33 mouse cellular contexts compared by ENCODE assay signal in genomic region chr8:54042601-54043000, GRCm38 (mm10). TPM values are rescaled to one million over a fixed set of nuclear protein-coding genes. Genes with fewer than 3 reads are reported as not detected.
DNase-seq lines count a peak whose midpoint lies in the region; ATAC-seq lines count a peak whose summit lies in the region.
"Had no signal": no experiment of that assay in that cellular context is flagged by ENCODE, and none has a peak within 500 bp of the region (broad histone marks: within the 10 kb centered on the region; RNA-seq: fewer than 3 reads in every experiment).

No protein-coding gene starts in this region.

- no peaks in the 10 kb centered on the region for H3K27me3 ChIP-seq in midbrain, embryonic 11.5 days (ENCODE audit: control insufficient read depth, insufficient read depth, low read length)
- H3K27me3 ChIP-seq in midbrain, embryonic 13.5 days: no peaks in the 10 kb centered on the region
- no peaks in the 10 kb centered on the region for H3K27me3 ChIP-seq in hindbrain, embryonic 14.5 days (ENCODE audit: control insufficient read depth, insufficient read depth, low read length)
- H3K27me3 ChIP-seq: CH12.LX; embryonic facial prominence, embryonic 12.5 days; intestine, embryonic 15.5 days; liver, embryonic 15.5 days; lung, embryonic 15.5 days; neural tube, embryonic 13.5 days had no signal

- no peaks in the 10 kb centered on the region for H3K9me3 ChIP-seq in midbrain, embryonic 11.5 days (ENCODE audit: control insufficient read depth, low read length)
- H3K9me3 ChIP-seq in midbrain, embryonic 13.5 days: no peaks in the 10 kb centered on the region
- H3K9me3 ChIP-seq in hindbrain, embryonic 14.5 days (ENCODE audit: control insufficient read depth, low read length): no peaks in the 10 kb centered on the region
- H3K9me3 ChIP-seq: embryonic facial prominence, embryonic 12.5 days; forebrain, embryonic 10.5 days; hindbrain, embryonic 10.5 days; intestine, embryonic 15.5 days; liver, embryonic 15.5 days; lung, embryonic 15.5 days; neural tube, embryonic 13.5 days had no signal

- H3K36me3 ChIP-seq in midbrain, embryonic 11.5 days (ENCODE audit: control insufficient read depth, insufficient read depth, low read length): no peaks in the 10 kb centered on the region
- no peaks in the 10 kb centered on the region for H3K36me3 ChIP-seq in midbrain, embryonic 13.5 days
- H3K36me3 ChIP-seq in hindbrain, embryonic 14.5 days (replicated peaks; ENCODE audit: control insufficient read depth, insufficient read depth): no peaks in the 10 kb centered on the region
- H3K36me3 ChIP-seq: embryonic facial prominence, embryonic 12.5 days; forebrain, embryonic 10.5 days; hindbrain, embryonic 10.5 days; intestine, embryonic 15.5 days; liver, embryonic 15.5 days; lung, embryonic 15.5 days; neural tube, embryonic 13.5 days had no signal

- DNase-seq in embryo, embryonic 10 days (ENCODE audit: low spot score): peak; percentile 63
- no peak for DNase-seq in embryo, embryonic 10.5 days (ENCODE audit: low spot score)
- DNase-seq in midbrain, embryonic 11.5 days (ENCODE audit: low spot score, missing footprints): peak; percentile 80
- DNase-seq in forelimb bud, embryonic 11.5 days (ENCODE audit: low read depth, low spot score): peak; percentile 62
- no peak for DNase-seq in spleen, adult 18-20 months
- DNase-seq in hindbrain, embryonic 14.5 days (ENCODE audit: low spot score): no peak
- DNase-seq in gastrocnemius, postnatal 25 days: no peak
- DNase-seq: adrenal gland, adult 8-10 months; cerebellum, adult 11 months; cerebellum, adult 9-10 months; cerebellum, postnatal 36 days; forebrain, postnatal 0 days; gastrocnemius, postnatal 10 days; heart, postnatal 14 days; kidney, adult 2 months; kidney, postnatal 36 days; liver; lung, postnatal 36 days; retina, postnatal 1 day; right cerebral cortex, postnatal 14 days; thymus, postnatal 14 days had no signal

- WGBS in midbrain, embryonic 11.5 days: 51% methylated on average over 1 of the region's 1 CpGs
- 56% methylated on average over 1 of the region's 1 CpGs for WGBS in midbrain, embryonic 13.5 days
- WGBS in hindbrain, embryonic 14.5 days: 36% methylated on average over 1 of the region's 1 CpGs

- no peak overlapping the region for H3K27ac ChIP-seq in midbrain, embryonic 11.5 days (ENCODE audit: low read depth, low read length)
- H3K27ac ChIP-seq in midbrain, embryonic 13.5 days: no peak overlapping the region
- H3K27ac ChIP-seq in hindbrain, embryonic 14.5 days: no peak overlapping the region
- H3K27ac ChIP-seq: embryonic facial prominence, embryonic 12.5 days; forebrain, embryonic 10.5 days; hindbrain, embryonic 10.5 days; intestine, embryonic 15.5 days; layer of hippocampus, adult 2 months; liver, embryonic 15.5 days; lung, embryonic 15.5 days; neural tube, embryonic 13.5 days had no signal

- no peaks in the 10 kb centered on the region for H3K4me1 ChIP-seq in midbrain, embryonic 11.5 days (ENCODE audit: control insufficient read depth, insufficient read depth, low read length)
- H3K4me1 ChIP-seq in midbrain, embryonic 13.5 days (replicated peaks): no peaks in the 10 kb centered on the region
- no peaks in the 10 kb centered on the region for H3K4me1 ChIP-seq in hindbrain, embryonic 14.5 days (replicated peaks; ENCODE audit: control insufficient read depth, insufficient read depth, low read length)
- H3K4me1 ChIP-seq: embryonic facial prominence, embryonic 12.5 days; hindbrain, embryonic 10.5 days; intestine, embryonic 15.5 days; liver, embryonic 15.5 days; lung, embryonic 15.5 days had no signal

- no peak for ATAC-seq in midbrain, embryonic 11.5 days (ENCODE audit: low FRiP score)
- ATAC-seq in midbrain, embryonic 13.5 days: no peak
- ATAC-seq in hindbrain, embryonic 14.5 days (ENCODE audit: low FRiP score): no peak
- ATAC-seq: forebrain, postnatal 0 days; hindbrain, embryonic 16.5 days; intestine, embryonic 15.5 days had no signal

- no peak overlapping the region for H3K4me2 ChIP-seq in midbrain, embryonic 11.5 days
- H3K4me2 ChIP-seq in midbrain, embryonic 13.5 days (replicated peaks): no peak overlapping the region
- H3K4me2 ChIP-seq in hindbrain, embryonic 14.5 days (replicated peaks): no peak overlapping the region
- H3K4me2 ChIP-seq: embryonic facial prominence, embryonic 12.5 days; intestine, embryonic 15.5 days; liver, embryonic 15.5 days; lung, embryonic 15.5 days; neural tube, embryonic 13.5 days had no signal

- no peak overlapping the region for H3K4me3 ChIP-seq in midbrain, embryonic 11.5 days (ENCODE audit: low read depth, low read length)
- no peak overlapping the region for H3K4me3 ChIP-seq in midbrain, embryonic 13.5 days (replicated peaks)
- H3K4me3 ChIP-seq in hindbrain, embryonic 14.5 days (replicated peaks; ENCODE audit: low read length): no peak overlapping the region
- H3K4me3 ChIP-seq: embryonic facial prominence, embryonic 12.5 days; forebrain, embryonic 10.5 days; hindbrain, embryonic 10.5 days; intestine, embryonic 15.5 days; layer of hippocampus, adult 2 months; liver, embryonic 15.5 days; lung, embryonic 15.5 days; neural tube, embryonic 13.5 days had no signal

- no peak overlapping the region for H3K9ac ChIP-seq in midbrain, embryonic 11.5 days (ENCODE audit: low read length)
- H3K9ac ChIP-seq in midbrain, embryonic 13.5 days (replicated peaks): no peak overlapping the region
- H3K9ac ChIP-seq in hindbrain, embryonic 14.5 days: no peak overlapping the region
- H3K9ac ChIP-seq: embryonic facial prominence, embryonic 12.5 days; forebrain, postnatal 0 days; intestine, embryonic 15.5 days; liver, embryonic 15.5 days; lung, embryonic 15.5 days; neural tube, embryonic 13.5 days had no signal

RNA-seq across cellular contexts. Expression of gene Vegfc, which starts 34.8 kb away (rescaled TPM):
- polyA plus RNA-seq in midbrain, embryonic 11.5 days (2014; fragmentation: Nextera tagmentation; extraction: Ambion mirVana): 4.1 and 5.8 TPM in 2 replicates
- polyA plus RNA-seq in midbrain, embryonic 13.5 days (2015; fragmentation: Nextera tagmentation; extraction: Ambion mirVana): 3.1 and 3.3 TPM in 2 replicates
- 5.2 and 6.0 TPM in 2 replicates for polyA plus RNA-seq in hindbrain, embryonic 14.5 days (2014; fragmentation: Nextera tagmentation; extraction: Ambion mirVana)
- total RNA-seq in gastrocnemius, postnatal 25 days (2021): 1 to 10 TPM; 1.5 to 2.2 TPM
- total RNA-seq: CH12.LX; granulocyte monocyte progenitor cell, adult 5-6 weeks had no signal

Comparison
In these comparisons a context has a peak if more than half of its experiments do, and no peak if none do; other contexts are left out.
1. DNase-seq: peak in embryo, embryonic 10 days (single experiment), midbrain, embryonic 11.5 days (single experiment) and forelimb bud, embryonic 11.5 days (single experiment); none in embryo, embryonic 10.5 days (single experiment), spleen, adult 18-20 months (0 of 2), hindbrain, embryonic 14.5 days (single experiment) and gastrocnemius, postnatal 25 days (single experiment).